Mouse (Mus musculus) small intestine, adult 2 months (tissue): ENCODE results near the gene Dapk2.

Source experiments
- CTCF ChIP-seq: fragments of 200-500 bp; IDR thresholded peaks from 2 replicates; pipeline ENCODE4 v1.5.1; 2012; ENCODE audit warnings: low read depth, mild to moderate bottlenecking, control low read depth, inconsistent platforms, low read length, moderate library complexity, mixed read lengths; ENCODE audit not compliant: insufficient replicate concordance, insufficient read length; ENCODE audit errors: extremely low read depth
- POLR2A ChIP-seq: fragments of 200-500 bp; IDR thresholded peaks from 2 replicates; pipeline ENCODE4 v1.6.1; 2012; ENCODE audit warnings: low read depth, mild to moderate bottlenecking, control low read depth, inconsistent platforms, low read length, moderate library complexity

GRCm38 (mm10) chr9:66307341-66307740 lies 149.3 kb downstream of the Dapk2 start:
- TF ChIP-seq CTCF (no peak), POLR2A (no peak)
